Mouse (Mus musculus) hindbrain, embryonic 15.5 days (tissue): Measurements from ENCODE around the gene Rtkn2. TPM values are rescaled to one million over a fixed set of nuclear protein-coding genes. Genes with fewer than 3 reads are reported as not detected.

ENCODE experiments used
- ATAC-seq: fragments of 200-750 bp; cut with Nextera tagmentation; 2 replicates; pipeline ENCODE4 v1.8.0; 2017; ENCODE audit warnings: low read depth, moderate number of reproducible peaks, moderate TSS enrichment; ENCODE audit not compliant: low FRiP score
- H3K27ac ChIP-seq: fragments of 300-500 bp; sonication (generic); replicated peaks from 2 replicates; pipeline ENCODE4 v1.5.1; 2015; ENCODE audit warnings: mild to moderate bottlenecking, inconsistent platforms
- H3K27me3 ChIP-seq: fragments of 300-500 bp; sonication (generic); 2 replicates; pipeline ENCODE4 v1.6.1; 2015; ENCODE audit warnings: control low read depth, inconsistent platforms
- H3K36me3 ChIP-seq: fragments of 300-500 bp; sonication (generic); 2 replicates; pipeline ENCODE4 v1.6.1; 2015; ENCODE audit warnings: control low read depth, inconsistent platforms
- H3K4me1 ChIP-seq: fragments of 300-500 bp; sonication (generic); replicated peaks from 2 replicates; pipeline ENCODE4 v1.6.1; 2015; ENCODE audit warnings: control low read depth, inconsistent platforms
- H3K4me2 ChIP-seq: fragments of 300-500 bp; sonication (generic); 2 replicates; pipeline ENCODE4 v1.6.1; 2015; ENCODE audit warnings: moderate library complexity, mild to moderate bottlenecking, inconsistent platforms
- H3K4me3 ChIP-seq: fragments of 300-500 bp; sonication (generic); 2 replicates; pipeline ENCODE4 v1.5.1; 2015; ENCODE audit warnings: mild to moderate bottlenecking, inconsistent platforms
- H3K9ac ChIP-seq: fragments of 300-500 bp; sonication (generic); 2 replicates; pipeline ENCODE4 v1.6.1; 2015; ENCODE audit warnings: inconsistent platforms
- H3K9me3 ChIP-seq: fragments of 300-500 bp; sonication (generic); 2 replicates; pipeline ENCODE4 v1.6.1; 2016; ENCODE audit warnings: control low read depth, inconsistent platforms
- WGBS: fragments of 180-500 bp; shearing (Covaris S2); methylation state at CpG from one replicate; pipeline ENCODE4 v1.1.7; 2015; 5-methylcytosine and 5-hydroxymethylcytosine counted together
- polyA plus RNA-seq: library from polyadenylated mRNA; unstranded; fragments of >200 nt; fragmentation: Nextera tagmentation; extraction: Ambion mirVana; gene quantifications from 2 replicates; pipeline ENCODE4 v1.2.1, GENCODE M21; 2015

Rtkn2 gene
- polyA plus RNA-seq, 1 experiment from 2014 or later: 4.3 TPM

- Histone ChIP-seq H3K9ac (no peak overlapping the region), H3K4me1 (0 out of 2 replicates have a peak, but pooled peaks cover 2% of the 10 kb centered on the region), H3K9me3 (no peaks in the 10 kb centered on the region), H3K27ac (no peak overlapping the region), H3K36me3 (no peaks in the 10 kb centered on the region), H3K27me3 (no peaks in the 10 kb centered on the region), H3K4me3 (no peak overlapping the region), H3K4me2 (no peak overlapping the region)
- 74% methylated on average over 10 of the region's 10 CpGs for WGBS
- no peak for ATAC-seq
Measured at GRCm38 (mm10) chr10:67999170-67999569, 19.8 kb downstream of the Rtkn2 start.

GRCm38 (mm10) chr10:68001456-68001855 lies 22.1 kb downstream of the Rtkn2 start:
- no peaks in the 10 kb centered on the region for H3K27me3 ChIP-seq
- 0 out of 2 replicates have a peak, but pooled peaks cover 2% of the 10 kb centered on the region for H3K4me1 ChIP-seq
- H3K4me2 ChIP-seq: no peak overlapping the region
- no peak overlapping the region for H3K4me3 ChIP-seq
- H3K9me3 ChIP-seq: no peaks in the 10 kb centered on the region
- H3K9ac ChIP-seq: no peak overlapping the region
- H3K27ac ChIP-seq: no peak overlapping the region
- ATAC-seq: no peak
- 92% methylated on average over 6 of the region's 6 CpGs for WGBS
- no peaks in the 10 kb centered on the region for H3K36me3 ChIP-seq

GRCm38 (mm10) chr10:68003651-68004422 lies 24.5 kb downstream of the Rtkn2 start:
- 84% methylated on average over 18 of the region's 18 CpGs for WGBS
- Histone ChIP-seq H3K4me3 (no peak overlapping the region), H3K4me2 (no peak overlapping the region), H3K9me3 (no peaks in the 10 kb centered on the region), H3K4me1 (no peaks in the 10 kb centered on the region), H3K27me3 (no peaks in the 10 kb centered on the region), H3K9ac (no peak overlapping the region), H3K36me3 (no peaks in the 10 kb centered on the region), H3K27ac (no peak overlapping the region)
- no peak for ATAC-seq

GRCm38 (mm10) chr10:68005404-68005803 lies 26.0 kb downstream of the Rtkn2 start:
- ATAC-seq: no peak
- WGBS: 78% methylated on average over 17 of the region's 17 CpGs

DNA sequence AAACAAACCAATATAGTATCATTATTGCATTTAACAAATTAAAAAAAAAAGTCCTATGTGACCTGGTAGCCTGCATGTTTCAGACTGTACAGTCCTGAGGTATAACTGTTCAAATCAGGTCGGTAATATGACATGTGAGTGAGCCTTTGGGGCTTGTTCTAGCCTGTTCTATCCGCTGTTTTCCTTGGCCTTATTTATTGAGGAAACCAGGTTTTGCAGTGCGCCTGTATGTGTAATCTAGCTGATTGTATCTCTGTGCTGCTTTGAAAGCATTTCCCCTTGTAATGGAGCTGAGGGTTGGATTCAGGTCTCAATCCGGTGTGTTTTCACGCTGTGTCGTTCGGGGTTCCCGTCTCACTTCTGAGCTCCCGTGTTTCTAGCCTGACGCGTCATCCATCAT lies 27.1 kb downstream of the Rtkn2 start:
- WGBS: 85% methylated on average over 11 of the region's 11 CpGs
- Histone ChIP-seq H3K27ac (no peak overlapping the region), H3K9me3 (no peaks in the 10 kb centered on the region), H3K36me3 (no peaks in the 10 kb centered on the region), H3K4me2 (no peak overlapping the region), H3K27me3 (no peaks in the 10 kb centered on the region), H3K4me1 (no peaks in the 10 kb centered on the region), H3K4me3 (no peak overlapping the region), H3K9ac (no peak overlapping the region)
- no peak for ATAC-seq

More at GRCm38 (mm10) chr10:68005404-68005803, 26.0 kb downstream of the Rtkn2 start:
- H3K27ac ChIP-seq: no peak overlapping the region
- no peaks in the 10 kb centered on the region for H3K27me3 ChIP-seq
- no peaks in the 10 kb centered on the region for H3K4me1 ChIP-seq
- H3K9me3 ChIP-seq: no peaks in the 10 kb centered on the region
- H3K36me3 ChIP-seq: no peaks in the 10 kb centered on the region
- no peak overlapping the region for H3K9ac ChIP-seq
- H3K4me2 ChIP-seq: no peak overlapping the region
- no peak overlapping the region for H3K4me3 ChIP-seq

- Histone ChIP-seq H3K9ac (no peak overlapping the region), H3K36me3 (no peaks in the 10 kb centered on the region), H3K4me2 (no peak overlapping the region), H3K9me3 (no peaks in the 10 kb centered on the region), H3K4me1 (no peaks in the 10 kb centered on the region), H3K27ac (no peak overlapping the region), H3K4me3 (no peak overlapping the region), H3K27me3 (no peaks in the 10 kb centered on the region)
- WGBS: 89% methylated on average over 6 of the region's 6 CpGs
- ATAC-seq: no peak
Measured at GRCm38 (mm10) chr10:68007103-68007502, 27.7 kb downstream of the Rtkn2 start.

- Histone ChIP-seq H3K4me2 (no peak overlapping the region), H3K27ac (no peak overlapping the region), H3K4me3 (no peak overlapping the region), H3K4me1 (no peaks in the 10 kb centered on the region), H3K9ac (no peak overlapping the region), H3K27me3 (no peaks in the 10 kb centered on the region), H3K36me3 (no peaks in the 10 kb centered on the region), H3K9me3 (no peaks in the 10 kb centered on the region)
- 86% methylated on average over 13 of the region's 13 CpGs for WGBS
- ATAC-seq: no peak
Measured at GRCm38 (mm10) chr10:68008198-68008955, 29.0 kb downstream of the Rtkn2 start.

- Histone ChIP-seq H3K9me3 (no peaks in the 10 kb centered on the region), H3K4me2 (no peak overlapping the region), H3K36me3 (no peaks in the 10 kb centered on the region), H3K9ac (no peak overlapping the region), H3K27me3 (no peaks in the 10 kb centered on the region), H3K4me3 (no peak overlapping the region), H3K27ac (no peak overlapping the region), H3K4me1 (no peaks in the 10 kb centered on the region)
- ATAC-seq: no peak
- WGBS: 94% methylated on average over 9 of the region's 9 CpGs
Measured at GRCm38 (mm10) chr10:68009301-68009700, 29.9 kb downstream of the Rtkn2 start.

GRCm38 (mm10) chr10:68009867-68010266 lies 30.5 kb downstream of the Rtkn2 start:
- Histone ChIP-seq H3K4me1 (no peaks in the 10 kb centered on the region), H3K9me3 (no peaks in the 10 kb centered on the region), H3K4me3 (no peak overlapping the region), H3K9ac (no peak overlapping the region), H3K36me3 (no peaks in the 10 kb centered on the region), H3K4me2 (no peak overlapping the region), H3K27ac (no peak overlapping the region), H3K27me3 (no peaks in the 10 kb centered on the region)
- WGBS: 94% methylated on average over 7 of the region's 7 CpGs
- no peak for ATAC-seq

DNA sequence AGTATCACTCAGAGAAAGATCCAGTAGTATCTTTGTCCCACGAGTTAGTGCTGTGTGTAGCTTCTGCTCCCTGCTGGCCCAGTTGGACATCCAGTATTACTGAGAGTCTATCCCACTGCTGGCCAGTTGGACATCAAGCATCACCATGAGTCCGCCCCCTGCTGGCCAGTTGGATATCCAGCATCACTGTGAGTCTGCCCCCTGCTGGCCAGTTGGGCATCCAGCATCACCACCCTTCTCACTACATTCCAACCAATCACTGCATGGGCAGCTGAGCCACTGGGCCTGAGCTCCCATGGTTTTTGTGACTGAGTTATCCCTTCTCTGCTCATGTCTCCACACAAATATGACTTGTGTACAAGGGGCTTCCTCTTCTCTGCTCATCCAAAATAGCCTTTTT lies 33.8 kb downstream of the Rtkn2 start:
- Histone ChIP-seq H3K4me2 (no peak overlapping the region), H3K9ac (no peak overlapping the region), H3K4me1 (no peaks in the 10 kb centered on the region), H3K27ac (no peak overlapping the region), H3K9me3 (no peaks in the 10 kb centered on the region), H3K36me3 (no peaks in the 10 kb centered on the region), H3K27me3 (no peaks in the 10 kb centered on the region), H3K4me3 (no peak overlapping the region)
- ATAC-seq: no peak
- 81% methylated on average over 2 of the region's 2 CpGs for WGBS

GRCm38 (mm10) chr10:68020755-68021154 lies 41.4 kb downstream of the Rtkn2 start:
- Histone ChIP-seq H3K4me3 (no peak overlapping the region), H3K4me2 (no peak overlapping the region), H3K9ac (no peak overlapping the region), H3K4me1 (0 out of 2 replicates have a peak, but pooled peaks cover 5% of the 10 kb centered on the region), H3K27ac (no peak overlapping the region), H3K27me3 (no peaks in the 10 kb centered on the region), H3K9me3 (no peaks in the 10 kb centered on the region), H3K36me3 (no peaks in the 10 kb centered on the region)
- 97% methylated on average over 2 of the region's 2 CpGs for WGBS
- ATAC-seq: no peak

DNA sequence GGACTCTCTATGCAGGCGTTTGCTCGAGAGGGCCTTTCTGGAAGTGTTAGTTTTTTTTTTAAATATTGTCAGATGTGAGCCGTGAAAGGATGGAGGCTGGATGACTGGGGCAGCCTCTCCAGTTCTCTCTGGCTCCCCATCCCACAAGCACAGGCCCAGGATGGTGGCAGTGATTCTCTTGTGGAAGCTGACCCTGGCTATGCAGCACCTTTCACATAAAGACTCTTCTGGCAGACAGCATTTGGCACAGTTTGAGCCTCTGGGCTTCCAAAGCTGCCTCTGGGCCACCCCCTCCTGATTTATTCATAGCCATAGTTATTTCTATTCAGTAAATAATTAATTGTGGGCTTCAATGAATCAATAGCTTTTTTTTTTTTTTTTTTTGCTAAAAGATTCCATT lies 46.3 kb downstream of the Rtkn2 start:
- Histone ChIP-seq H3K36me3 (no peaks in the 10 kb centered on the region), H3K9me3 (no peaks in the 10 kb centered on the region), H3K4me3 (no peak overlapping the region), H3K27me3 (no peaks in the 10 kb centered on the region), H3K4me2 (no peak overlapping the region), H3K4me1 (0 out of 2 replicates have a peak, but pooled peaks cover 5% of the 10 kb centered on the region), H3K27ac (0 out of 2 replicates have a peak overlapping the region, but pooled peaks have one; percentile 18), H3K9ac (no peak overlapping the region)
- no peak for ATAC-seq
- 74% methylated on average over 3 of the region's 3 CpGs for WGBS
